Mouse (Mus musculus) thymus, postnatal 25 days (tissue): ENCODE results near the gene Aida.
A peak's percentile ranks its signal among the peaks of the same experiment; 100 is the strongest.
"Not testable (repeated sequence)": the region's sequence is repeated elsewhere in the genome, so short reads cannot be mapped to it uniquely, and the experiment has no call there.

ENCODE experiments used
- DNase-seq: peaks from one replicate; pipeline ENCODE4 v3.0.0; 2022

The Aida gene

GRCm38 (mm10) chr1:183322496-183322895 lies 26.1 kb downstream of the Aida start:
- not testable (repeated sequence) for DNase-seq

GRCm38 (mm10) chr1:183323923-183324322 lies 27.5 kb downstream of the Aida start:
- no peak for DNase-seq

GRCm38 (mm10) chr1:183324433-183324832 lies 28.0 kb downstream of the Aida start:
- no peak for DNase-seq

GRCm38 (mm10) chr1:183327171-183327570 lies 30.8 kb downstream of the Aida start:
- no peak for DNase-seq

- not testable (repeated sequence) for DNase-seq
Measured at GRCm38 (mm10) chr1:183342902-183343301, 46.5 kb downstream of the Aida start.

- peak; percentile 90 for DNase-seq
Measured at GRCm38 (mm10) chr1:183344886-183345816, 48.8 kb downstream of the Aida start.

- no peak for DNase-seq
Measured at GRCm38 (mm10) chr1:183345817-183346195, 49.4 kb downstream of the Aida start.

GRCm38 (mm10) chr1:183349840-183350239 lies 53.5 kb downstream of the Aida start:
- peak; percentile 46 for DNase-seq

GRCm38 (mm10) chr1:183358901-183359300 lies 62.5 kb downstream of the Aida start:
- DNase-seq, result no peak

- no peak for DNase-seq
Measured at GRCm38 (mm10) chr1:183362301-183362700, 65.9 kb downstream of the Aida start.

- DNase-seq, result no peak
Measured at GRCm38 (mm10) chr1:183362729-183363576, 66.6 kb downstream of the Aida start.

GRCm38 (mm10) chr1:183363577-183363867 lies 67.1 kb downstream of the Aida start:
- DNase-seq, result no peak

GRCm38 (mm10) chr1:183366361-183366760 lies 70.0 kb downstream of the Aida start:
- DNase-seq, result no peak

GRCm38 (mm10) chr1:183368601-183369400 lies 72.4 kb downstream of the Aida start:
- DNase-seq, result no peak

- DNase-seq, result peak; percentile 95
Measured at GRCm38 (mm10) chr1:183369427-183370014, 73.1 kb downstream of the Aida start, which contains the start of gene Mia3. TSS of gene Mia3 (minus strand) at chr1:183369553.

- no peak for DNase-seq
Measured at GRCm38 (mm10) chr1:183374728-183375127, 78.3 kb downstream of the Aida start.
